Mouse (Mus musculus) urinary bladder, postnatal 10 days (tissue): ENCODE measurements around the gene Mrpl2.
A peak's percentile ranks its signal among the peaks of the same experiment; 100 is the strongest.

ENCODE experiments used
- DNase-seq: peaks from one replicate; pipeline ENCODE4 v3.0.0; 2022; ENCODE audit warnings: low spot score

Mrpl2 gene

GRCm38 (mm10) chr17:46667712-46668111 lies 21.7 kb downstream of the Mrpl2 start:
- no peak for DNase-seq

GRCm38 (mm10) chr17:46669911-46670310 lies 23.9 kb downstream of the Mrpl2 start:
- DNase-seq = no peak

- peak; percentile 66 for DNase-seq
Measured at GRCm38 (mm10) chr17:46673850-46674529, 28.0 kb downstream of the Mrpl2 start, which contains the start of gene Rrp36. Rrp36 (minus strand) TSS chr17:46674352.

GRCm38 (mm10) chr17:46674530-46675283 lies 28.7 kb downstream of the Mrpl2 start:
- DNase-seq = no peak

- no peak for DNase-seq
Measured at GRCm38 (mm10) chr17:46678416-46678815, 32.4 kb downstream of the Mrpl2 start, which contains the start of gene Mea1. Mea1 (plus strand) TSS chr17:46678793.

GRCm38 (mm10) chr17:46678911-46679310 lies 32.9 kb downstream of the Mrpl2 start:
- no peak for DNase-seq

- DNase-seq = no peak
Measured at GRCm38 (mm10) chr17:46679843-46680759, 34.1 kb downstream of the Mrpl2 start.

- DNase-seq = peak; percentile 95
Measured at GRCm38 (mm10) chr17:46680760-46681373, 34.8 kb downstream of the Mrpl2 start, which contains the start of gene Klhdc3. Klhdc3 (minus strand) TSS chr17:46680914.

- no peak for DNase-seq
Measured at GRCm38 (mm10) chr17:46681466-46682118, 35.6 kb downstream of the Mrpl2 start.

- DNase-seq = no peak
Measured at GRCm38 (mm10) chr17:46682654-46683389, 36.8 kb downstream of the Mrpl2 start.

- no peak for DNase-seq
Measured at GRCm38 (mm10) chr17:46685913-46686312, 39.9 kb downstream of the Mrpl2 start.

- DNase-seq = no peak
Measured at GRCm38 (mm10) chr17:46690665-46691064, 44.6 kb downstream of the Mrpl2 start.

- DNase-seq = no peak
Measured at GRCm38 (mm10) chr17:46691390-46691789, 45.4 kb downstream of the Mrpl2 start.

GRCm38 (mm10) chr17:46694517-46695063 lies 48.6 kb downstream of the Mrpl2 start:
- DNase-seq = no peak

GRCm38 (mm10) chr17:46698515-46698914 lies 52.5 kb downstream of the Mrpl2 start:
- no peak for DNase-seq

GRCm38 (mm10) chr17:46699245-46699644 lies 53.2 kb downstream of the Mrpl2 start:
- no peak for DNase-seq
